Mouse (Mus musculus): ENCODE data around the gene Cnpy3.

GRCm38 (mm10) chr17:46747234-46747633 lies 4.8 kb downstream of the Cnpy3 start:
- TF ChIP-seq GATA1 (IDR thresholded peaks at IDR 0.05; ENCODE audit: borderline replicate concordance, low read length): no peak
- no peak for TF ChIP-seq FLI1 (IDR thresholded peaks at IDR 0.05; ENCODE audit: low read length)

Data from megakaryocyte, embryonic 14.5 days (primary cell).